Mouse (Mus musculus) forebrain, embryonic 15.5 days (tissue): ENCODE measurements around the gene Nsdhl. TPM values are rescaled to one million over a fixed set of nuclear protein-coding genes. Genes with fewer than 3 reads are reported as not detected.

Source experiments
- ATAC-seq: fragments of 200-750 bp; cut with Nextera tagmentation; replicated peaks from 2 replicates; pipeline ENCODE4 v1.8.0; 2017; ENCODE audit warnings: mild to moderate bottlenecking, moderate TSS enrichment, moderate library complexity
- H3K27ac ChIP-seq: fragments of 300-500 bp; sonication (generic); replicated peaks from 2 replicates; pipeline ENCODE4 v1.5.1; 2015; ENCODE audit warnings: mild to moderate bottlenecking, inconsistent platforms
- H3K27me3 ChIP-seq: fragments of 300-500 bp; sonication (generic); 2 replicates; pipeline ENCODE4 v1.6.1; 2015; ENCODE audit warnings: inconsistent platforms
- H3K36me3 ChIP-seq: fragments of 300-500 bp; sonication (generic); 2 replicates; pipeline ENCODE4 v1.6.1; 2015; ENCODE audit warnings: mild to moderate bottlenecking, inconsistent platforms
- H3K4me1 ChIP-seq: fragments of 300-500 bp; sonication (generic); 2 replicates; pipeline ENCODE4 v1.6.1; 2015; ENCODE audit warnings: inconsistent platforms
- H3K4me2 ChIP-seq: fragments of 300-500 bp; sonication (generic); replicated peaks from 2 replicates; pipeline ENCODE4 v1.6.1; 2015; ENCODE audit warnings: mild to moderate bottlenecking, inconsistent platforms
- H3K4me3 ChIP-seq: fragments of 300-500 bp; sonication (generic); 2 replicates; pipeline ENCODE4 v1.5.1; 2015; ENCODE audit warnings: mild to moderate bottlenecking, inconsistent platforms
- H3K9ac ChIP-seq: fragments of 300-500 bp; sonication (generic); replicated peaks from 2 replicates; pipeline ENCODE4 v1.6.1; 2015; ENCODE audit warnings: mild to moderate bottlenecking, inconsistent platforms
- H3K9me3 ChIP-seq: fragments of 300-500 bp; sonication (generic); 2 replicates; pipeline ENCODE4 v1.6.1; 2016; ENCODE audit warnings: inconsistent platforms
- WGBS: fragments of 180-500 bp; shearing (Covaris S2); methylation state at CpG from one replicate; pipeline ENCODE4 v1.1.7; 2015; ENCODE audit warnings: mixed read lengths; 5-methylcytosine and 5-hydroxymethylcytosine counted together
- microRNA counts: library from miRNA; unstranded; fragments of <30 nt; microRNA quantifications from one replicate; lab custom pipeline; 2016
- microRNA-seq: library from miRNA; unstranded; fragments of <30 nt; microRNA quantifications from one replicate; pipeline ENCODE4, GENCODE M21; 2016
- polyA plus RNA-seq: library from polyadenylated mRNA; unstranded; fragments of >200 nt; fragmentation: Nextera tagmentation; extraction: Ambion mirVana; gene quantifications from 2 replicates; pipeline ENCODE4 v1.2.1, GENCODE M21; 2015

Gene Nsdhl
- polyA plus RNA-seq, 1 experiment from 2014 or later, result 36.9 TPM

GRCm38 (mm10) chrX:73007597-73008479 lies 89.5 kb downstream of the Nsdhl start:
- Histone ChIP-seq H3K9me3 (no peaks in the 10 kb centered on the region), H3K36me3 (no peaks in the 10 kb centered on the region), H3K27ac (peak overlapping the region; percentile 78), H3K4me1 (no peaks in the 10 kb centered on the region), H3K27me3 (no peaks in the 10 kb centered on the region), H3K4me3 (peak overlapping the region; percentile 34), H3K4me2 (peak overlapping the region; percentile 45), H3K9ac (peak overlapping the region; percentile 30; the same call in 1 of the 2 replicates)
- 20% methylated on average over 22 of the region's 27 CpGs for WGBS
- peak; percentile 100 for ATAC-seq

MicroRNAs encoded within 50 kb of the gene (microRNA counts, 519-probe panel; counts per million panel counts)
- 1,732 counts per million, percentile 11 among the panel's probes with 10 or more counts for microRNA mmu-miR-2137 (lab: Ali Mortazavi, UCI)

Small RNA genes within 50 kb of the gene (microRNA-seq; reads per million reads assigned to microRNA genes)
- not detected for gene Mir2137

Other genes with a start within 250 kb of the Nsdhl start
- gene Gabrq, start 93.4 kb upstream of the Nsdhl start, polyA plus RNA-seq, result 1.2 and 1.5 TPM in 2 replicates
- gene Cetn2, start 146 bp upstream of the Nsdhl start, polyA plus RNA-seq, result 76.5 and 76.8 TPM in 2 replicates
- gene Zfp185, start 68.8 kb downstream of the Nsdhl start, polyA plus RNA-seq, result 0.68 and 1.2 TPM in 2 replicates
- not detected in 2 replicates for gene Pnma5, start 118.5 kb downstream of the Nsdhl start, polyA plus RNA-seq
- gene Pnma3, start 146.2 kb downstream of the Nsdhl start, polyA plus RNA-seq, result 2.1 and 2.4 TPM in 2 replicates
- gene Xlr4a, start 163.9 kb downstream of the Nsdhl start, polyA plus RNA-seq, result 0.23 and 1.1 TPM in 2 replicates
- gene Xlr3a, start 178.5 kb downstream of the Nsdhl start, polyA plus RNA-seq, result 2.2 and 2.7 TPM in 2 replicates
- gene Gm14685, start 198.5 kb downstream of the Nsdhl start, polyA plus RNA-seq, result 0.59 and 0.92 TPM in 2 replicates
- gene Xlr5b, start 230.2 kb downstream of the Nsdhl start, polyA plus RNA-seq, result not detected in 2 replicates
- 0.22 and 0.70 TPM in 2 replicates for gene DXBay18, start 230.9 kb downstream of the Nsdhl start, polyA plus RNA-seq